Mouse (Mus musculus): ENCODE results near the gene Ripor2. TPM values are rescaled to one million over a fixed set of nuclear protein-coding genes. Genes with fewer than 3 reads are reported as not detected.
A peak's percentile ranks its signal among the peaks of the same experiment; 100 is the strongest.

The Ripor2 gene
- polyA plus RNA-seq, 1 experiment from 2014 or later: 10.4 TPM

- H3K4me2 ChIP-seq (replicated peaks; ENCODE audit: low read depth, low read length): no peak overlapping the region
- H3K27ac ChIP-seq (ENCODE audit: low read depth, low read length): no peak overlapping the region
- H3K36me3 ChIP-seq (ENCODE audit: control insufficient read depth, insufficient read depth, low read length): no peaks in the 10 kb centered on the region
- no peak overlapping the region for H3K9ac ChIP-seq (ENCODE audit: low read depth, low read length)
- no peaks in the 10 kb centered on the region for H3K4me1 ChIP-seq (replicated peaks; ENCODE audit: control insufficient read depth, insufficient read depth, low read length)
- ATAC-seq (ENCODE audit: low FRiP score) (no peak), DNase-seq (ENCODE audit: low spot score) (no peak)
- H3K9me3 ChIP-seq (ENCODE audit: control insufficient read depth, low read length): no peaks in the 10 kb centered on the region
- WGBS: 90% methylated on average over 6 of the region's 6 CpGs
- no peak overlapping the region for H3K4me3 ChIP-seq (ENCODE audit: low read depth, low read length)
- no peaks in the 10 kb centered on the region for H3K27me3 ChIP-seq (ENCODE audit: control insufficient read depth, insufficient read depth, low read length)
Measured at GRCm38 (mm10) chr13:24591737-24592136, 9.7 kb downstream of the Ripor2 start.

- H3K27me3 ChIP-seq (ENCODE audit: control insufficient read depth, insufficient read depth, low read length): no peaks in the 10 kb centered on the region
- ATAC-seq (ENCODE audit: low FRiP score) (no peak), DNase-seq (ENCODE audit: low spot score) (no peak)
- H3K27ac ChIP-seq (ENCODE audit: low read depth, low read length): no peak overlapping the region
- no peaks in the 10 kb centered on the region for H3K9me3 ChIP-seq (ENCODE audit: control insufficient read depth, low read length)
- no peaks in the 10 kb centered on the region for H3K4me1 ChIP-seq (replicated peaks; ENCODE audit: control insufficient read depth, insufficient read depth, low read length)
- no peak overlapping the region for H3K4me2 ChIP-seq (replicated peaks; ENCODE audit: low read depth, low read length)
- no peak overlapping the region for H3K9ac ChIP-seq (ENCODE audit: low read depth, low read length)
- WGBS: 74% methylated on average over 3 of the region's 3 CpGs
- no peak overlapping the region for H3K4me3 ChIP-seq (ENCODE audit: low read depth, low read length)
- H3K36me3 ChIP-seq (ENCODE audit: control insufficient read depth, insufficient read depth, low read length): no peaks in the 10 kb centered on the region
Measured at GRCm38 (mm10) chr13:24594303-24594702, 12.3 kb downstream of the Ripor2 start.

- WGBS: 91% methylated on average over 11 of the region's 11 CpGs
- Histone ChIP-seq H3K9me3 (ENCODE audit: control insufficient read depth, low read length) (no peaks in the 10 kb centered on the region), H3K36me3 (ENCODE audit: control insufficient read depth, insufficient read depth, low read length) (no peaks in the 10 kb centered on the region), H3K4me2 (replicated peaks; ENCODE audit: low read depth, low read length) (no peak overlapping the region), H3K9ac (ENCODE audit: low read depth, low read length) (no peak overlapping the region), H3K27ac (ENCODE audit: low read depth, low read length) (no peak overlapping the region), H3K27me3 (ENCODE audit: control insufficient read depth, insufficient read depth, low read length) (no peaks in the 10 kb centered on the region), H3K4me3 (ENCODE audit: low read depth, low read length) (no peak overlapping the region), H3K4me1 (replicated peaks; ENCODE audit: control insufficient read depth, insufficient read depth, low read length) (no peaks in the 10 kb centered on the region)
- no peak for DNase-seq (ENCODE audit: low spot score)
- ATAC-seq (ENCODE audit: low FRiP score): no peak
Measured at GRCm38 (mm10) chr13:24599631-24600041, 17.6 kb downstream of the Ripor2 start.

GRCm38 (mm10) chr13:24602978-24603377, 21.0 kb downstream of the Ripor2 start:
- DNase-seq (ENCODE audit: low spot score) (peak; percentile 15), ATAC-seq (ENCODE audit: low FRiP score) (no peak)
- H3K4me2 ChIP-seq (replicated peaks; ENCODE audit: low read depth, low read length): no peak overlapping the region
- no peak overlapping the region for H3K27ac ChIP-seq (ENCODE audit: low read depth, low read length)
- WGBS: 25% methylated on average over 4 of the region's 4 CpGs
- H3K9me3 ChIP-seq (ENCODE audit: control insufficient read depth, low read length): no peaks in the 10 kb centered on the region
- H3K27me3 ChIP-seq (ENCODE audit: control insufficient read depth, insufficient read depth, low read length): no peaks in the 10 kb centered on the region
- no peak overlapping the region for H3K4me3 ChIP-seq (ENCODE audit: low read depth, low read length)
- no peak overlapping the region for H3K9ac ChIP-seq (ENCODE audit: low read depth, low read length)
- H3K36me3 ChIP-seq (ENCODE audit: control insufficient read depth, insufficient read depth, low read length): no peaks in the 10 kb centered on the region
- H3K4me1 ChIP-seq (replicated peaks; ENCODE audit: control insufficient read depth, insufficient read depth, low read length): no peaks in the 10 kb centered on the region; the same call in 1 of the 2 replicates

GRCm38 (mm10) chr13:24603591-24604009, 21.6 kb downstream of the Ripor2 start:
- ATAC-seq (ENCODE audit: low FRiP score): no peak
- Histone ChIP-seq H3K4me1 (replicated peaks; ENCODE audit: control insufficient read depth, insufficient read depth, low read length) (no peaks in the 10 kb centered on the region; the same call in 1 of the 2 replicates), H3K4me3 (ENCODE audit: low read depth, low read length) (no peak overlapping the region), H3K27ac (ENCODE audit: low read depth, low read length) (no peak overlapping the region), H3K4me2 (replicated peaks; ENCODE audit: low read depth, low read length) (no peak overlapping the region), H3K9ac (ENCODE audit: low read depth, low read length) (no peak overlapping the region), H3K9me3 (ENCODE audit: control insufficient read depth, low read length) (no peaks in the 10 kb centered on the region), H3K36me3 (ENCODE audit: control insufficient read depth, insufficient read depth, low read length) (no peaks in the 10 kb centered on the region), H3K27me3 (ENCODE audit: control insufficient read depth, insufficient read depth, low read length) (no peaks in the 10 kb centered on the region)
- DNase-seq (ENCODE audit: low spot score): peak; percentile 14
- 21% methylated on average over 11 of the region's 11 CpGs for WGBS

GRCm38 (mm10) chr13:24604096-24604495, 22.1 kb downstream of the Ripor2 start:
- H3K4me3 ChIP-seq (ENCODE audit: low read depth, low read length): no peak overlapping the region
- no peaks in the 10 kb centered on the region; the same call in 1 of the 2 replicates for H3K4me1 ChIP-seq (replicated peaks; ENCODE audit: control insufficient read depth, insufficient read depth, low read length)
- H3K4me2 ChIP-seq (replicated peaks; ENCODE audit: low read depth, low read length): no peak overlapping the region
- H3K9ac ChIP-seq (ENCODE audit: low read depth, low read length): no peak overlapping the region
- no peaks in the 10 kb centered on the region for H3K27me3 ChIP-seq (ENCODE audit: control insufficient read depth, insufficient read depth, low read length)
- H3K36me3 ChIP-seq (ENCODE audit: control insufficient read depth, insufficient read depth, low read length): no peaks in the 10 kb centered on the region
- no peak overlapping the region for H3K27ac ChIP-seq (ENCODE audit: low read depth, low read length)
- H3K9me3 ChIP-seq (ENCODE audit: control insufficient read depth, low read length): no peaks in the 10 kb centered on the region
- no peak for DNase-seq (ENCODE audit: low spot score)
- ATAC-seq (ENCODE audit: low FRiP score): 0 out of 2 replicates have a peak, but pooled peaks have one; percentile 5
- WGBS: 27% methylated on average over 4 of the region's 4 CpGs

- H3K4me1 ChIP-seq (replicated peaks; ENCODE audit: control insufficient read depth, insufficient read depth, low read length): no peaks in the 10 kb centered on the region; the same call in 1 of the 2 replicates
Measured at GRCm38 (mm10) chr13:24604761-24605591, 23.0 kb downstream of the Ripor2 start.

GRCm38 (mm10) chr13:24605755-24606154, 23.8 kb downstream of the Ripor2 start:
- 35% methylated on average over 5 of the region's 5 CpGs for WGBS
- Histone ChIP-seq H3K4me1 (replicated peaks; ENCODE audit: control insufficient read depth, insufficient read depth, low read length) (no peaks in the 10 kb centered on the region; the same call in 1 of the 2 replicates), H3K36me3 (ENCODE audit: control insufficient read depth, insufficient read depth, low read length) (no peaks in the 10 kb centered on the region), H3K27ac (ENCODE audit: low read depth, low read length) (no peak overlapping the region), H3K9me3 (ENCODE audit: control insufficient read depth, low read length) (no peaks in the 10 kb centered on the region), H3K4me3 (ENCODE audit: low read depth, low read length) (no peak overlapping the region), H3K4me2 (replicated peaks; ENCODE audit: low read depth, low read length) (no peak overlapping the region), H3K27me3 (ENCODE audit: control insufficient read depth, insufficient read depth, low read length) (no peaks in the 10 kb centered on the region), H3K9ac (ENCODE audit: low read depth, low read length) (no peak overlapping the region)
- DNase-seq (ENCODE audit: low spot score) (no peak), ATAC-seq (ENCODE audit: low FRiP score) (peak; percentile 59; the same call in 1 of the 2 replicates)

More at GRCm38 (mm10) chr13:24604761-24605591, 23.0 kb downstream of the Ripor2 start:
- Histone ChIP-seq H3K9ac (ENCODE audit: low read depth, low read length) (peak overlapping the region; percentile 20; the same call in 1 of the 2 replicates), H3K9me3 (ENCODE audit: control insufficient read depth, low read length) (no peaks in the 10 kb centered on the region), H3K27ac (ENCODE audit: low read depth, low read length) (peak overlapping the region; percentile 65), H3K36me3 (ENCODE audit: control insufficient read depth, insufficient read depth, low read length) (no peaks in the 10 kb centered on the region), H3K4me3 (ENCODE audit: low read depth, low read length) (peak overlapping the region; percentile 21), H3K27me3 (ENCODE audit: control insufficient read depth, insufficient read depth, low read length) (no peaks in the 10 kb centered on the region), H3K4me2 (replicated peaks; ENCODE audit: low read depth, low read length) (peak overlapping the region; percentile 48)
- ATAC-seq (ENCODE audit: low FRiP score) (peak; percentile 81), DNase-seq (ENCODE audit: low spot score) (peak; percentile 62)
- 2% methylated on average over 20 of the region's 20 CpGs for WGBS

- ATAC-seq (ENCODE audit: low FRiP score) (no peak), DNase-seq (ENCODE audit: low spot score) (no peak)
- Histone ChIP-seq H3K27ac (ENCODE audit: low read depth, low read length) (no peak overlapping the region), H3K4me3 (ENCODE audit: low read depth, low read length) (no peak overlapping the region), H3K4me1 (replicated peaks; ENCODE audit: control insufficient read depth, insufficient read depth, low read length) (no peaks in the 10 kb centered on the region; the same call in 1 of the 2 replicates), H3K36me3 (ENCODE audit: control insufficient read depth, insufficient read depth, low read length) (no peaks in the 10 kb centered on the region), H3K27me3 (ENCODE audit: control insufficient read depth, insufficient read depth, low read length) (no peaks in the 10 kb centered on the region), H3K9ac (ENCODE audit: low read depth, low read length) (no peak overlapping the region), H3K4me2 (replicated peaks; ENCODE audit: low read depth, low read length) (no peak overlapping the region), H3K9me3 (ENCODE audit: control insufficient read depth, low read length) (no peaks in the 10 kb centered on the region)
- 87% methylated on average over 4 of the region's 4 CpGs for WGBS
Measured at GRCm38 (mm10) chr13:24607961-24608360, 26.0 kb downstream of the Ripor2 start.
